Mouse (Mus musculus): Measurements from ENCODE around the gene Spesp1. TPM values are rescaled to one million over a fixed set of nuclear protein-coding genes. Genes with fewer than 3 reads are reported as not detected.

Spesp1 gene
- total and polyA plus RNA-seq, 3 experiments = not detected

DNA sequence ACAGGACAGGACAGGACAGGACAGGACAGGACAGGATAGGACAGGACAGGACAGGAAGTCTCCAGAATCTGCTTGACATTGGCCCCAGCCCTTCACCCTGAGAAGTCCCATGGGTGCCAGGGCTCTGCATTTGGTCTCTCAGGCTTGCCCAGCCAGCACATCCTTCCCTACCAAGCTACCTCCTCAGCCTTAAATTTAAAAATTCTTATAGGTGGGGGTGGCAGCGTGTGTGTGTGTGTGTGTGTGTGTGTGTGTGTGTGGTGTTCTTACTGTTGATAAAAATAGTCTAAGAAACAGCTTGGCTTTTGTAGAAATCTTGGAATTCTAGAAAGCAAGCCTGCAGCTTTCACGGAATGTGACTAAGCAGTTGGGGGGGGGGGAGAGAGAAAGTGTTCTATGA lies 52.0 kb downstream of the Spesp1 start:
- Histone ChIP-seq H3K4me3 (replicated peaks in 1 of 3; ENCODE audit: low read depth in 2 of 3, low read length in 2 of 3, poor library complexity in 1 of 3) (no peak overlapping the region), H3K9me3 (replicated peaks; ENCODE audit: low read length) (no peaks in the 10 kb centered on the region), H3K79me2 (replicated peaks; ENCODE audit: control insufficient read depth, extremely low read depth, insufficient read depth, poor library complexity, severe bottlenecking) (no peaks in the 10 kb centered on the region), H3K4me2 (ENCODE audit: insufficient read depth, low read depth, poor library complexity, severe bottlenecking) (no peak overlapping the region), H3K9ac (ENCODE audit: insufficient read depth, low read depth) (no peak overlapping the region), H3K27ac (ENCODE audit: insufficient read depth, low read depth) (no peak overlapping the region), H3K27me3 (replicated peaks) (no peaks in the 10 kb centered on the region), H3K36me3 (replicated peaks in 1 of 2; ENCODE audit: control insufficient read depth in 1 of 2, insufficient read depth in 1 of 2, low read length in 1 of 2) (no peaks in the 10 kb centered on the region), H3K4me1 (ENCODE audit: control insufficient read depth in 1 of 2, insufficient read depth in 2 of 2) (no peaks in the 10 kb centered on the region)
- no peak for DNase-seq (ENCODE audit: extremely low read depth)
- TF ChIP-seq MEF2A (IDR thresholded peaks at IDR 0.05; ENCODE audit: borderline replicate concordance, low read depth, low read length) (no peak), PAX5 (IDR thresholded peaks at IDR 0.05; ENCODE audit: low read length) (no peak), USF2 (conservative IDR thresholded peaks at IDR 0.05; ENCODE audit: low read depth, low read length) (no peak), GABPA (IDR thresholded peaks at IDR 0.05; ENCODE audit: insufficient replicate concordance, low read depth, low read length) (no peak), IRF4 (IDR thresholded peaks at IDR 0.05; ENCODE audit: low read depth, low read length) (no peak), MAX (IDR thresholded peaks at IDR 0.05; ENCODE audit: low read length) (no peak), POLR2A (IDR thresholded peaks at IDR 0.05; ENCODE audit: low read depth, low read length) (no peak), RCOR1 (conservative IDR thresholded peaks at IDR 0.05; ENCODE audit: low read depth, low read length) (no peak), JUN (IDR thresholded peaks at IDR 0.05; ENCODE audit: insufficient read depth, low read depth, low read length) (no peak), NRF1 (IDR thresholded peaks at IDR 0.05; ENCODE audit: low read depth, low read length) (no peak), UBTF (IDR thresholded peaks at IDR 0.05; ENCODE audit: low read depth, low read length) (no peak), ELF1 (IDR thresholded peaks at IDR 0.05; ENCODE audit: low read depth, low read length) (no peak), CHD2 (IDR thresholded peaks at IDR 0.05; ENCODE audit: low read length) (no peak), ZNF384 (IDR thresholded peaks at IDR 0.05; ENCODE audit: low read depth, low read length) (no peak), ZC3H11A (IDR thresholded peaks at IDR 0.05; ENCODE audit: low read depth, low read length) (no peak), USF1 (IDR thresholded peaks at IDR 0.05; ENCODE audit: low read depth, low read length) (no peak), MAZ (IDR thresholded peaks at IDR 0.05; ENCODE audit: low read depth, low read length) (no peak), EP300 (IDR thresholded peaks at IDR 0.05; ENCODE audit: low read length) (no peak), CTCF (conservative IDR thresholded peaks at IDR 0.05 in 1 of 2, IDR thresholded peaks at IDR 0.05 in 1 of 2; ENCODE audit: low read depth in 2 of 2, low read length in 2 of 2) (no peak), KAT2A (IDR thresholded peaks at IDR 0.05; ENCODE audit: insufficient replicate concordance, low read length) (no peak)
- dilution Hi-C loops (cut with MboI; ENCODE audit: extremely low pct_ligation_motif_present, extremely low pct_unique_long_range_greater_than_20kb, low sequenced_read_pairs) = no loop called here
- in situ Hi-C loops (cut with MboI; ENCODE audit: low pct_ligation_motif_present, low pct_unique_long_range_greater_than_20kb, low sequenced_read_pairs) = no loop called here

DNA sequence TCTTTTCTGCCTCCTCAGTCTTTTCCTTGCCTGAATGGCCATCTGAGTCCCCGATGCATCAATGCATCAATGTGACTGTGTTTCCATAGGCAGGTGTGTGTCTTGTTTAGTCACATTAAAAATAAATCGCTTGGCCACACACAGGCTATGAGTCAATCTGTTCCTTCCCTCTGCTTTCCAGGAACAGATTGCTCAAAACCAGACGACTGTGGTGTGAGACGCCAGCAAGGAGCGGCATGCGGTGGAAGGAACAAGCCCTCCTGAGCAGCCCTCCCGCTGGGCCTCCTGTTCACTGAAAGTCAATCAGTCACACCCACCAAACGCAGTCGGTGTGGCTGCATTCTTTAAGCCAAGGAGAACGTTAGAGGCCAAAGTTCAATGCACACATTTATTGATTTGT lies 59.5 kb downstream of the Spesp1 start:
- TF ChIP-seq BHLHE40 (IDR thresholded peaks at IDR 0.05; ENCODE audit: low read depth, low read length) (peak; percentile 58), CHD2 (IDR thresholded peaks at IDR 0.05; ENCODE audit: low read length) (no peak), EP300 (IDR thresholded peaks at IDR 0.05; ENCODE audit: low read length) (peak; percentile 67), RAD21 (IDR thresholded peaks at IDR 0.05; ENCODE audit: low read depth, low read length) (no peak), IRF4 (IDR thresholded peaks at IDR 0.05; ENCODE audit: low read depth, low read length) (peak; percentile 40; the same call in 1 of the 2 replicates), NRF1 (IDR thresholded peaks at IDR 0.05; ENCODE audit: low read depth, low read length) (no peak), ETS1 (conservative IDR thresholded peaks at IDR 0.05; ENCODE audit: low read depth, low read length) (peak; percentile 33; the same call in 1 of the 2 replicates)
- Histone ChIP-seq H3K4me2 (ENCODE audit: insufficient read depth, low read depth, poor library complexity, severe bottlenecking) (no peak overlapping the region), H3K4me3 (replicated peaks in 1 of 3; ENCODE audit: low read depth in 2 of 3, low read length in 2 of 3, poor library complexity in 1 of 3) (no peak overlapping the region), H3K79me2 (replicated peaks; ENCODE audit: control insufficient read depth, extremely low read depth, insufficient read depth, poor library complexity, severe bottlenecking) (no peaks in the 10 kb centered on the region), H3K9me3 (replicated peaks; ENCODE audit: low read length) (no peaks in the 10 kb centered on the region), H3K36me3 (replicated peaks in 1 of 2; ENCODE audit: control insufficient read depth in 1 of 2, insufficient read depth in 1 of 2, low read length in 1 of 2) (no peaks in the 10 kb centered on the region), H3K27ac (ENCODE audit: insufficient read depth, low read depth) (no peak overlapping the region), H3K4me1 (ENCODE audit: control insufficient read depth in 1 of 2, insufficient read depth in 2 of 2) (peaks cover 0 to 9% of the 10 kb centered on the region in 2 experiments; a peak in 1 of 4 replicates), H3K9ac (ENCODE audit: insufficient read depth, low read depth) (no peak overlapping the region), H3K27me3 (replicated peaks) (peaks cover 2% of the 10 kb centered on the region)
- in situ Hi-C loops (cut with MboI; ENCODE audit: low pct_ligation_motif_present, low pct_unique_long_range_greater_than_20kb, low sequenced_read_pairs) (no loop called here), dilution Hi-C loops (cut with MboI; ENCODE audit: extremely low pct_ligation_motif_present, extremely low pct_unique_long_range_greater_than_20kb, low sequenced_read_pairs) (no loop called here)
- DNase-seq (ENCODE audit: extremely low read depth) = peak; percentile 54
